Mouse (Mus musculus): ENCODE measurements around the gene Smurf2. TPM values are rescaled to one million over a fixed set of nuclear protein-coding genes. Genes with fewer than 3 reads are reported as not detected.

The Smurf2 gene
- 23.6 and 29.5 TPM in 2 replicates for polyA plus RNA-seq (2012; rRNA removed)

DNA sequence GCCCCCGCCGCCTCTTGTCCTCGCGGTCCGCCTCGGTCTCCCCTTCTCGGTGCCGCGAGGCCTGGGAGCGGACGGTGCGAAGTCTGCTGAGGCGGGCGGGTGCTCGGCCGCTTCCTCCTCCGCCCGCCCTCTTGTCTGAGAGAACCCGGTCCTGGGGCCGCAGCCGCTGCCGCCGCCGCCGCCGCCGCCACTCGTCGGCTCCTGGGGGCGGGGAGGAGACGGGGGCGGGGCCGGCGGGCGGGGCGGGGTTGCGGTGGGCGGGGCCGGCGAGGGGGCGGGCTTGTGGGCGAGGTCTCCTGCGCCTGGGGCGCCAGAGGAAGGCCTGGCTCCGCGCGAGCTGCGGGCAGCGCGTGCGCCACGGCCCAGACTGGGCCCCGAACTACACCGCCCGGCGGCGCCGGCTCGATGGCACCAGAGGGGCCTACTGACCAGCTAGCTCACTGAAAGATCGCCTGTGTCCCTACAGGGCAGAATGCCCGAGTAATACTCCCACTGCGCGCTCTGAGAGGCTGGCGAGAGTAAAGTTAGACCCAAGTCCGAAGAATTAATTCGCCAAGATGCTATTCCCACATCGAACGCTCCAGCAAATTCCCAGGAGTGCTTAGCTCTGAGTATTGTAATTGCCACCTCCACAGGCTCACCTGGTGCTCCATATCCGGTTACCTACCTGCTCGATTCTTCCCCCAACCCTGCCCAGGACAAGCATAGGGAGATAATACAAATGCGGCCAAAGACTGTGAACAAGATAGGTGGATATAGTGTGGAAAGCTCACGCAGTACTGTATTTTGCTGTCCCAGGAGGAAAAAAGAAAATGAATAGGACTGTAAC lies at the start of gene Smurf2:
Gene Smurf2, minus strand, starts transcription at position 165 of the 829 bp plus-strand sequence.
- DNase-seq (ENCODE audit: low read depth): peak; percentile 92
- TF ChIP-seq CTCF (IDR thresholded peaks at IDR 0.05; ENCODE audit: borderline replicate concordance, extremely low read depth, insufficient read depth, insufficient read length) (no peak), POLR2A (IDR thresholded peaks at IDR 0.05; ENCODE audit: borderline replicate concordance, extremely low read depth, insufficient read depth, insufficient read length, poor library complexity, severe bottlenecking) (peak; percentile 90)

DNA sequence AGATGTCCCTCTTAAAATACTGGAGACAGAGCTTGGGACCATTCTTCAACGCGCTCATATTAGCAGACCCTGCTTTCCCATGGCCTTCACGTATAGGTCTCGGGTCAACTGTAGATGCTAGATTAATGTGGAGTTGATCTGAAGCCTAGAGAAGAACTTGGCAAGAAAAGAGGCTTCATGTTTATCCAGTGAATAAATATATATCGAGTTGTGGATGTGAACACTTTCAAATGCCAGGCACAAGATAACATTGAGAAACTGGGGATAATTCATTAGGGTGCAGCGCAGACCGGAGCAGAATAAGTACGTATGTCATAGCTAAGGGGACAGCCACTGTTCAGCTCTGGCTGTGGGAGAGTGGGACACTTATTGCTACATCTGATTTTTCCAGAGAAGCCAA lies 49.3 kb upstream of the Smurf2 start:
- TF ChIP-seq POLR2A (IDR thresholded peaks at IDR 0.05; ENCODE audit: borderline replicate concordance, extremely low read depth, insufficient read depth, insufficient read length, poor library complexity, severe bottlenecking) (no peak), CTCF (IDR thresholded peaks at IDR 0.05; ENCODE audit: borderline replicate concordance, extremely low read depth, insufficient read depth, insufficient read length) (no peak)

GRCm38 (mm10) chr11:106967630-106968029 lies 47.1 kb upstream of the Smurf2 start:
- TF ChIP-seq POLR2A (IDR thresholded peaks at IDR 0.05; ENCODE audit: borderline replicate concordance, extremely low read depth, insufficient read depth, insufficient read length, poor library complexity, severe bottlenecking) (no peak), CTCF (IDR thresholded peaks at IDR 0.05; ENCODE audit: borderline replicate concordance, extremely low read depth, insufficient read depth, insufficient read length) (no peak)
- DNase-seq (ENCODE audit: low read depth): no peak

More for the DNA sequence above, 49.3 kb upstream of the Smurf2 start:
- no peak for DNase-seq (ENCODE audit: low read depth)

GRCm38 (mm10) chr11:106965881-106966280 lies 45.4 kb upstream of the Smurf2 start:
- TF ChIP-seq CTCF (IDR thresholded peaks at IDR 0.05; ENCODE audit: borderline replicate concordance, extremely low read depth, insufficient read depth, insufficient read length) (no peak), POLR2A (IDR thresholded peaks at IDR 0.05; ENCODE audit: borderline replicate concordance, extremely low read depth, insufficient read depth, insufficient read length, poor library complexity, severe bottlenecking) (no peak)
- no peak for DNase-seq (ENCODE audit: low read depth)

DNA sequence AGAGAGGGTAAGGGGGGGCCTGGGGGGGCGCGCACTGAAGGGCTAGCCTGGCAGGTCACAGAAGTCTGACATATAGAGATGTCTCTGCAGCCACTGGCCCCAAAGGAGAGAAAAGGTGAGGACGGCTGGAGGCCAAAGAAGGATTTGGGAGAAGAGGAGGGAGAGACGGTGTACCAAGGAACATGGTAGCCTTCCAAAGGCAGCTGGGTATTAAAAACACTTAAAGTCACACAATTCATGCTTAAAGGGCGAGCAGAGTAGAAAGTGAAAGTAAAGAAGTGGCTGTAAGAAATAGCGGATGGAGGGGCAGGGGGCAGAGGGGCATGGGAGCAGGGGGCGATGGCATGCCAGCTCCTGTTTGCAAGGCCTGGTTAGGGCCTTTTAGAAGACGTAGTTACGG lies 41.8 kb upstream of the Smurf2 start:
- no peak for DNase-seq (ENCODE audit: low read depth)
- no peak for TF ChIP-seq CTCF (IDR thresholded peaks at IDR 0.05; ENCODE audit: borderline replicate concordance, extremely low read depth, insufficient read depth, insufficient read length)
- TF ChIP-seq POLR2A (IDR thresholded peaks at IDR 0.05; ENCODE audit: borderline replicate concordance, extremely low read depth, insufficient read depth, insufficient read length, poor library complexity, severe bottlenecking): no peak

GRCm38 (mm10) chr11:106961471-106962081 lies 41.1 kb upstream of the Smurf2 start:
- TF ChIP-seq POLR2A (IDR thresholded peaks at IDR 0.05; ENCODE audit: borderline replicate concordance, extremely low read depth, insufficient read depth, insufficient read length, poor library complexity, severe bottlenecking): no peak
- no peak for TF ChIP-seq CTCF (IDR thresholded peaks at IDR 0.05; ENCODE audit: borderline replicate concordance, extremely low read depth, insufficient read depth, insufficient read length)
- no peak for DNase-seq (ENCODE audit: low read depth)

DNA sequence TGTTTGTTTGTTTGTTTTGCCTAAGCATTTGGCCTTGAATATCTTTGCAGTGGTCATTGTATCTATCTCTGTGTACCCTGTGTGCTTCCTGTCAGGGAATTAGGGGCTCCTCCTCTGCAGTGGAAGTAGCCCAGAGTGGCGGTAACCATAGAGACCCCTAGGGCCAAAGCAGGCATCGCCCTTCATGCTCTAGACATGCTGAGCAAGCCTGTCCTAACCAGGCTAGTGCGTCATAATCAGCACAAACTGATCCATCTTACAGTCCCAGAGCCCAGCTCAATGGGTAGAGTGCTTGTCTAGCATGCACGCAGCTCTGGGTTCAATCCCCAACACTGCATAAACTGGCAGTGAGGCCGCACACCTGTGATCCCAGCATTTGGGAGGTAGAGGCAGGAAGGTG lies 38.6 kb upstream of the Smurf2 start:
- TF ChIP-seq CTCF (IDR thresholded peaks at IDR 0.05; ENCODE audit: borderline replicate concordance, extremely low read depth, insufficient read depth, insufficient read length) (no peak), POLR2A (IDR thresholded peaks at IDR 0.05; ENCODE audit: borderline replicate concordance, extremely low read depth, insufficient read depth, insufficient read length, poor library complexity, severe bottlenecking) (no peak)
- DNase-seq (ENCODE audit: low read depth): no peak

DNA sequence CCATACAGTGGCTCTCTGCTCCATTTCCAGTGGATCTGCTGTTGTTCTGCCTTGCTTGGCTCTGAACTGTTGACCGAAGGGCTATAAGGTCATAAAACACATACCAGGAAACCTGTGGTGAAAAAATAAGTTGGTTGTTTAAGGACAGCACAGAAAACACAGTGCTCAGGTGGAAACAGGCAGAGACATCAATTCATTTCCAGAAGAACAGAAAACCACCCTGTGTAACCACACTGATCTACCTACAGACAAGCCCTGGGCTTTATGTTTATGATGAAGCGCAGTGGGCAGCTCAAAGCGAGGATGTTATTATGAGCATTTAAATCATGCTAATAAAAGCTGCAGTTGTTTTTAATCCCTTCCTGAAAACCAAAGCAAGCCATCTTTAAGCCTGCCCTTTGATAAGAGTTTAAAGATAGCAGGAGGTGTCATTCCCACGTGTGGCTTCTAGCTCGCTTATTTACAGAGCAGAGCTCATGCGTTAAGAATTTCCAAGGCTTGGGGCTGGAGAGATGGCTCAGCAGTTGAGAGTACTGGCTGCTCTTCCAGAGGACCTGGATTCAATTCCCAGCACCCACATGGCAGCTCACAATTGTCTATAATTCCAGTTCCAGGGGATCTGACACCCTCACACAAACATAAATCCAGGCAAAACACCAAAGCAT lies 38.0 kb upstream of the Smurf2 start:
- DNase-seq (ENCODE audit: low read depth): no peak

GRCm38 (mm10) chr11:106957271-106957980 lies 36.9 kb upstream of the Smurf2 start:
- TF ChIP-seq POLR2A (IDR thresholded peaks at IDR 0.05; ENCODE audit: borderline replicate concordance, extremely low read depth, insufficient read depth, insufficient read length, poor library complexity, severe bottlenecking): no peak
- TF ChIP-seq CTCF (IDR thresholded peaks at IDR 0.05; ENCODE audit: borderline replicate concordance, extremely low read depth, insufficient read depth, insufficient read length): no peak
- DNase-seq (ENCODE audit: low read depth): peak; percentile 14

More for the DNA sequence above, 38.0 kb upstream of the Smurf2 start:
- TF ChIP-seq POLR2A (IDR thresholded peaks at IDR 0.05; ENCODE audit: borderline replicate concordance, extremely low read depth, insufficient read depth, insufficient read length, poor library complexity, severe bottlenecking) (no peak), CTCF (IDR thresholded peaks at IDR 0.05; ENCODE audit: borderline replicate concordance, extremely low read depth, insufficient read depth, insufficient read length) (no peak)

- TF ChIP-seq POLR2A (IDR thresholded peaks at IDR 0.05; ENCODE audit: borderline replicate concordance, extremely low read depth, insufficient read depth, insufficient read length, poor library complexity, severe bottlenecking): no peak
These were observed 34.1 kb upstream of the Smurf2 start for GRCm38 (mm10) chr11:106954566-106954965.

GRCm38 (mm10) chr11:106954116-106954515 lies 33.6 kb upstream of the Smurf2 start:
- DNase-seq (ENCODE audit: low read depth): no peak
- no peak for TF ChIP-seq POLR2A (IDR thresholded peaks at IDR 0.05; ENCODE audit: borderline replicate concordance, extremely low read depth, insufficient read depth, insufficient read length, poor library complexity, severe bottlenecking)
- no peak for TF ChIP-seq CTCF (IDR thresholded peaks at IDR 0.05; ENCODE audit: borderline replicate concordance, extremely low read depth, insufficient read depth, insufficient read length)

More at GRCm38 (mm10) chr11:106954566-106954965, 34.1 kb upstream of the Smurf2 start:
- DNase-seq (ENCODE audit: low read depth): no peak

Measured in brain, embryonic 14.5 days (tissue).